Mouse (Mus musculus): ENCODE results near the gene Trmu. TPM values are rescaled to one million over a fixed set of nuclear protein-coding genes. Genes with fewer than 3 reads are reported as not detected.
"Not testable (repeated sequence)": the region's sequence is repeated elsewhere in the genome, so short reads cannot be mapped to it uniquely, and the experiment has no call there.

Trmu gene
- polyA plus RNA-seq, 1 experiment from 2014 or later: 51.6 TPM

DNA sequence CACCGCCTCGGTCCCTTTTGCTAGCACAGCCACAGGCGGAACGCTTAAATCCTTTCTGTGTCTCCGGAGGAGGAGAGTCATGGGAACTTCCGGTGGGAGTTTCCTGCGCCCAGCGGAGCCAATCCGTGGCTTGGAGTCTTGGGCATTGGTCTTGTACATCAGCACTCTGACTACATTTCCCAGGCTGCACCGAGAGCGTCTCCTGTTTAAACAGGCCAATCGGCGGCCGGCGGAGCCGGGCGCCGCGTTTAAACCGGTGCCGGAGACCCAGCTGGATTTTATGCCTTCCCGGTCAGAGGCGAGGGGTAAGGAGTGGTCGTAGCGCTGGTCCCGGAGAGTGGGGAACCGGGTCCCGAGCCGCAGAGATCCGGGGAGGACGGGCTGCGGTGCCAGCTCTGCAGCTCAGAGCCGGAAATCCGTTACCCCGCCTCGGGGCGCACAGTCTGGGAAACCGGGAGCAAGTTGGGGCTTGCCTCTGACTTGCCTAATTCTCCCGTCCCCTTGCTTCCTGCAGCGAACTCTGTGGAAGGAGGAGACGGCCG is 19.6 kb upstream of the Trmu start, which contains the start of gene Gtse1:
Gtse1 (plus strand) TSS at position 256 of the 542 bp plus-strand sequence.
- peak within 1 kb of the TSS; percentile 48 for H3K4me3 ChIP-seq
- H3K36me3 ChIP-seq: peaks cover 11% of the 10 kb centered on the region; the same call in 1 of the 2 replicates
- peaks cover 27% of the 10 kb centered on the region for H3K4me1 ChIP-seq
- ATAC-seq (replicated peaks): peak; percentile 100
- H3K4me2 ChIP-seq (replicated peaks): peak within 1 kb of the TSS; percentile 84
- WGBS: under 1% methylated on average over 42 of the region's 42 CpGs
- H3K9me3 ChIP-seq: no peaks in the 10 kb centered on the region
- no peaks in the 10 kb centered on the region for H3K27me3 ChIP-seq
- peak within 1 kb of the TSS; percentile 68 for H3K27ac ChIP-seq (replicated peaks)
- peak within 1 kb of the TSS; percentile 67 for H3K9ac ChIP-seq (replicated peaks)

DNA sequence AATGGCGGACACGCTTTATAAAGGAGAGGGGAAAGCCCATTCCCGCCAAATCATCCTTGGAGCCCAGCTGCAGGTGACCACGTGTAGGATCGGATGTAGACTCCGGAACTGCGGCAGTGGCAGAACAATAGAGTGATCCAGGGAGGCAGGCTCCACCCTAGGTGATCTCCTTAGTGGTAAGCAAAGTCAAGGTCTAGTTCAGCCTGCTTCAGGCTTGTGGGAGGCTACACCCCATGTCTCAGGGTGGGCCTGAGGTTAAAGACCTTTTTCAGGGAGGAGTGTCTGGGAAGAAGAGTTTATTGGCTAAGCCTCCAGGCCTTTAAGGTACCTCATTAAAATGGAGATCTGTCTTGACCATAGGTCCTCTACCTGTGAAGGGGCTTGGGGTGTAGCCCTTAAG is 13.2 kb upstream of the Trmu start:
- WGBS: 90% methylated on average over 7 of the region's 7 CpGs
- not testable (repeated sequence) for H3K4me2 ChIP-seq (replicated peaks)

DNA sequence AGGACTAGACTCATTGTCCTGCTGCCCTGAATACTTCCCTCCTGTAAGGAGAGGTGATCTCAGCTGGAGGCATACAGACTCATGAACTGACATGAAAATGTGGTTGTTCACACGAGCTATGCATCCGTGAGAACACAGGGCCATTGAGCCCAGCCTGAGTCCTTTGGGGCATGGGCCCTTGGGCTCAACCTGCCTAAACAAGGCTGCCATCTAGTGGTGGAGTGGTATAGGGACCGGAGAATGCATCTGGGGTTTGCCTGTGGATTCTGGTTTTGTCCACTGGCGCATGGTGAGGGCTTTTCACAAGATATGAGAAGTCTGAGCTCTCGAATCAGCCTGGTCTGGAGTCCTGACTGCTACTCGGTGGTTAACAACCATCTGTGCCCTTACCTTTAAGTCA is 11.4 kb upstream of the Trmu start:
- H3K36me3 ChIP-seq: peaks cover 9% of the 10 kb centered on the region; the same call in 1 of the 2 replicates

More for the DNA sequence above, 13.2 kb upstream of the Trmu start:
- H3K9me3 ChIP-seq; H3K4me3 ChIP-seq; H3K27me3 ChIP-seq; H3K9ac ChIP-seq (replicated peaks); H3K27ac ChIP-seq (replicated peaks); ATAC-seq (replicated peaks); H3K4me1 ChIP-seq: not testable (repeated sequence)
- peaks cover 11% of the 10 kb centered on the region; the same call in 1 of the 2 replicates for H3K36me3 ChIP-seq

GRCm38 (mm10) chr15:85877336-85877735 is 1.8 kb upstream of the Trmu start:
- H3K9me3 ChIP-seq: no peaks in the 10 kb centered on the region
- no peak overlapping the region for H3K4me2 ChIP-seq (replicated peaks)
- 89% methylated on average over 7 of the region's 7 CpGs for WGBS
- no peak overlapping the region for H3K9ac ChIP-seq (replicated peaks)
- H3K4me1 ChIP-seq: peaks cover 22% of the 10 kb centered on the region
- H3K36me3 ChIP-seq: 0 out of 2 replicates have a peak, but pooled peaks cover 5% of the 10 kb centered on the region
- ATAC-seq (replicated peaks): no peak
- no peaks in the 10 kb centered on the region for H3K27me3 ChIP-seq
- H3K4me3 ChIP-seq: no peak overlapping the region
- H3K27ac ChIP-seq (replicated peaks): no peak overlapping the region

More for the DNA sequence above, 11.4 kb upstream of the Trmu start:
- Histone ChIP-seq H3K4me3 (no peak overlapping the region), H3K9me3 (no peaks in the 10 kb centered on the region), H3K9ac (replicated peaks) (no peak overlapping the region), H3K27ac (replicated peaks) (no peak overlapping the region), H3K4me2 (replicated peaks) (no peak overlapping the region), H3K4me1 (no peaks in the 10 kb centered on the region), H3K27me3 (no peaks in the 10 kb centered on the region)
- 0 out of 2 replicates have a peak, but pooled peaks have one; percentile 29 for ATAC-seq (replicated peaks)
- 49% methylated on average over 6 of the region's 6 CpGs for WGBS

- peak overlapping the region; percentile 86 for H3K27ac ChIP-seq (replicated peaks)
- H3K4me3 ChIP-seq: peak overlapping the region; percentile 80
- H3K36me3 ChIP-seq: peaks cover 19% of the 10 kb centered on the region; the same call in 1 of the 2 replicates
- 2% methylated on average over 18 of the region's 18 CpGs for WGBS
- H3K9ac ChIP-seq (replicated peaks): peak overlapping the region; percentile 93
- H3K4me1 ChIP-seq: peaks cover 22% of the 10 kb centered on the region
- ATAC-seq (replicated peaks): peak; percentile 36
- no peaks in the 10 kb centered on the region for H3K27me3 ChIP-seq
- H3K4me2 ChIP-seq (replicated peaks): peak overlapping the region; percentile 86
- H3K9me3 ChIP-seq: no peaks in the 10 kb centered on the region
These were observed 385 bp downstream of the Trmu start for GRCm38 (mm10) chr15:85879498-85879895.

GRCm38 (mm10) chr15:85885606-85886005 is 6.5 kb downstream of the Trmu start:
- Histone ChIP-seq H3K27ac (replicated peaks) (no peak overlapping the region), H3K4me2 (replicated peaks) (no peak overlapping the region), H3K4me1 (peaks cover 4% of the 10 kb centered on the region), H3K27me3 (no peaks in the 10 kb centered on the region), H3K36me3 (peaks cover 36% of the 10 kb centered on the region; the same call in 1 of the 2 replicates), H3K9ac (replicated peaks) (no peak overlapping the region), H3K9me3 (no peaks in the 10 kb centered on the region), H3K4me3 (no peak overlapping the region)
- WGBS: 88% methylated on average over 5 of the region's 5 CpGs
- no peak for ATAC-seq (replicated peaks)

DNA sequence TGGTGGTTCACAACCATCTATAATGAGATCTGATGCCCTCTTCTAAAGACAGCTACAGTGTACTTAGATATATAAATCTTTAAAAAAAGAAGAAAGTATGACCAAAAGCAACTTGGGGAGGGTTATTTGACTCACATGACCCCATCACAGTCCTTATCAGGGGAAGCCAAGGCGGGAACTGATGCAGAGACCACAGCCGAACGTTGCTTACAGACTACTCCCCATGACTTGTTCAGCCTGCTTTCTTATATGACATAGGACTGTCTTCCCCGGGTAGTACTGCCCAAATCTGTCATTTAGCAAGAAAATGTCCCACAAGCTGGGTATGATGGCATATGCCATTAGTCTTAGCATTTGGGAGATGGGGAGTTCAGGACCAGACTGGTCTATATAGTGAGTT is 10.1 kb downstream of the Trmu start:
- 98% methylated on average over 4 of the region's 4 CpGs for WGBS
- ATAC-seq (replicated peaks): no peak

GRCm38 (mm10) chr15:85891971-85892370 is 12.9 kb downstream of the Trmu start:
- ATAC-seq (replicated peaks): no peak
- peak overlapping the region; percentile 67 for H3K27ac ChIP-seq (replicated peaks)

More for the DNA sequence above, 10.1 kb downstream of the Trmu start:
- H3K4me2 ChIP-seq (replicated peaks): no peak overlapping the region
- peaks cover 19% of the 10 kb centered on the region for H3K4me1 ChIP-seq
- no peaks in the 10 kb centered on the region for H3K9me3 ChIP-seq
- no peak overlapping the region for H3K4me3 ChIP-seq
- H3K27ac ChIP-seq (replicated peaks): no peak overlapping the region
- peaks cover 45% of the 10 kb centered on the region for H3K36me3 ChIP-seq
- H3K27me3 ChIP-seq: no peaks in the 10 kb centered on the region
- H3K9ac ChIP-seq (replicated peaks): no peak overlapping the region

GRCm38 (mm10) chr15:85892498-85893118 is 13.5 kb downstream of the Trmu start:
- H3K36me3 ChIP-seq: peaks cover 47% of the 10 kb centered on the region
- no peak overlapping the region for H3K4me2 ChIP-seq (replicated peaks)
- peak overlapping the region; percentile 67 for H3K27ac ChIP-seq (replicated peaks)
- H3K4me3 ChIP-seq: no peak overlapping the region
- no peaks in the 10 kb centered on the region for H3K9me3 ChIP-seq
- no peaks in the 10 kb centered on the region for H3K27me3 ChIP-seq
- WGBS: 55% methylated on average over 13 of the region's 13 CpGs
- H3K9ac ChIP-seq (replicated peaks): no peak overlapping the region
- peaks cover 19% of the 10 kb centered on the region for H3K4me1 ChIP-seq
- peak; percentile 30; the same call in 1 of the 2 replicates for ATAC-seq (replicated peaks)

More at GRCm38 (mm10) chr15:85891971-85892370, 12.9 kb downstream of the Trmu start:
- Histone ChIP-seq H3K9me3 (no peaks in the 10 kb centered on the region), H3K4me1 (peaks cover 19% of the 10 kb centered on the region), H3K9ac (replicated peaks) (no peak overlapping the region), H3K4me3 (no peak overlapping the region), H3K4me2 (replicated peaks) (no peak overlapping the region), H3K27me3 (no peaks in the 10 kb centered on the region), H3K36me3 (peaks cover 42% of the 10 kb centered on the region)
- 49% methylated on average over 10 of the region's 10 CpGs for WGBS

DNA sequence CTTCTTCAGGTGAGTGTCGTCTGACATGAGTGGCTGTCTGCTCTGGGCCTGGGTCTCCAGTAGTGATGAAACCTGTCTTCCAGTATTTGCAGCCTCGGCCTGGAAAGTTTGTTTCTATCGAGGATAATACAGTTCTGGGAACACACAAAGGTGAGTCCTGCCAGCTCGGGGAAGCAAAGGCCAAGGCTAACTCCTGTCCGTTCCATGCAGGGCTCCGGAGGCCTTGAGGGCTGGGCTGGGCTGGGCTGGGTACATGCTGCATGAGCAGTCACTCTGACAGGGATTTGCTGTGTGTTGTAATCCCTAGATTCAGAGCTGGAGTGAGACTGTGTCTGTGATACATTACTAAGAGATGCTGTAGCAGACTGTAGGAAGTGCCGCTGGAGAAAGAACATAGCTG is 14.8 kb downstream of the Trmu start:
- ATAC-seq (replicated peaks): no peak
- H3K4me3 ChIP-seq: no peak overlapping the region
- H3K9ac ChIP-seq (replicated peaks): no peak overlapping the region
- peaks cover 19% of the 10 kb centered on the region for H3K4me1 ChIP-seq
- no peaks in the 10 kb centered on the region for H3K27me3 ChIP-seq
- no peak overlapping the region for H3K27ac ChIP-seq (replicated peaks)
- peaks cover 55% of the 10 kb centered on the region for H3K36me3 ChIP-seq
- WGBS: 91% methylated on average over 7 of the region's 7 CpGs
- H3K9me3 ChIP-seq: no peaks in the 10 kb centered on the region
- no peak overlapping the region for H3K4me2 ChIP-seq (replicated peaks)

DNA sequence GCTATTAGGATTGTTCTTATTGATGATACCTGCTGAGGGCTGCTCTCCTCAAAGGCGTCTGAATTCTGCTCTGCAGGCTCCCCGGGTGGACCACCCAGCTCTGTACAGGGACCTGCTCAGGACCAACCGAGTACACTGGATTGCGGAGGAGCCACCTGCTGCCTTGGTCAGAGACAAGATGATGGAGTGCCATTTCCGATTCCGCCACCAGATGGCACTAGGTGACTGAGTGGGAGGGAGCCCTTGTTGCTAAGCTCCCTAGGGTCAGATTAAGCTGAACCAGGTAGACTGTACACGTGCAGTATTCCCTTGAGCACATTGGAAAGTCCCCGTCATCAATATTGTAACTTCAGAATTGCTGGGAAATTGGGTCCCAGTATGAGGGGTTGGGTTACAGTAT is 17.2 kb downstream of the Trmu start:
- H3K4me1 ChIP-seq: peaks cover 23% of the 10 kb centered on the region
- WGBS: 10% methylated on average over 8 of the region's 8 CpGs
- no peak overlapping the region for H3K27ac ChIP-seq (replicated peaks)
- H3K4me2 ChIP-seq (replicated peaks): no peak overlapping the region
- peak; percentile 41 for ATAC-seq (replicated peaks)
- H3K9me3 ChIP-seq: no peaks in the 10 kb centered on the region
- H3K36me3 ChIP-seq: peaks cover 50% of the 10 kb centered on the region
- no peak overlapping the region for H3K9ac ChIP-seq (replicated peaks)
- no peak overlapping the region for H3K4me3 ChIP-seq
- H3K27me3 ChIP-seq: no peaks in the 10 kb centered on the region

DNA sequence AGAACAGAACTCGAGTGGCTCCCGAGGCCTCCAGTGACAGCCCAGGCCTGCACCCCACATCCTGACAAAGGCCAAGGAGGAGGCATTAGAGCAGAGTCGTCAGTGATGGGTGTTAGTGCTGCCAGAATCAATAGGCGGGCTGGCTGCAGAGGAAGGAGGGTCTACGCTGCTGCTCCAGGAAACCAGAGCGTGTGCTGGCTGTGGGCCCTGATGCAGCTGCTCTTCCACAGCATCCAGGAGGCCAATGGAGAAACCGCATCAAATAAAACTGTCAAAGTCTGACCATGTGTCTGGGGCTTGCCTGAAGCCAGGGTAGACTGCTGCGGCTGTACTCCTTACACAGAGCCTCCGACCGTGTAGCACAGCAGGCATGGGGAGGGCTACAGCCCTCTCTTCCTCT is 18.0 kb downstream of the Trmu start:
- Histone ChIP-seq H3K27me3 (no peaks in the 10 kb centered on the region), H3K9me3 (no peaks in the 10 kb centered on the region), H3K4me2 (replicated peaks) (no peak overlapping the region), H3K36me3 (peaks cover 45% of the 10 kb centered on the region), H3K27ac (replicated peaks) (no peak overlapping the region), H3K9ac (replicated peaks) (no peak overlapping the region), H3K4me1 (peaks cover 18% of the 10 kb centered on the region; the same call in 1 of the 2 replicates), H3K4me3 (no peak overlapping the region)
- WGBS: 85% methylated on average over 10 of the region's 10 CpGs
- no peak for ATAC-seq (replicated peaks)

Data from forebrain, embryonic 15.5 days (tissue).